Mouse (Mus musculus): ENCODE results near the gene Crygf. TPM values are rescaled to one million over a fixed set of nuclear protein-coding genes. Genes with fewer than 3 reads are reported as not detected.
"Not testable (repeated sequence)": the region's sequence is repeated elsewhere in the genome, so short reads cannot be mapped to it uniquely, and the experiment has no call there.

Crygf gene
- not detected in 2 replicates for polyA plus RNA-seq (2015; fragmentation: Nextera tagmentation; extraction: Ambion mirVana)

DNA sequence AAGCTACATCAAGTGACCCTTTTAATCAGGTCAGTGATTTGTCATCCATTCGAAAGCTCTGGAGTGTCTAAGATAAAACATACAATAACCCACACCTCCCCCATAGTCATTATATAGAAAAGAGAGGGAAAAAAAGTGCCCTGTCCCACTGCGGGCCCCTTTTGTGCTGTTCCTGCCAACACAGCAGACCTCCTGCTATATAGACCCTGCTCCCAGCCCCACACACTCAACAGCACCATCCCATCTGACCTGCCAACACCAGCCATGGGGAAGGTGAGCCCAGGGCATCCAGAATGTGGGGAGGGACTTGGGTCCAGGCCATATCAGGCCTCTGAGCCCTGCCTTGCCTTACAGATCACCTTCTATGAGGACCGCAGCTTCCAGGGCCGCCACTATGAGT is at the start of gene Crygf:
Crygf (plus strand) TSS at position 227 of the 400 bp plus-strand sequence.
- no peak within 1 kb of the TSS for H3K27ac ChIP-seq
- H3K27me3 ChIP-seq, result no peaks in the 10 kb centered on the region
- H3K36me3 ChIP-seq (ENCODE audit: poor library complexity, severe bottlenecking), result no peaks in the 10 kb centered on the region
- H3K4me1 ChIP-seq, result peaks cover 6% of the 10 kb centered on the region
- no peaks in the 10 kb centered on the region for H3K9me3 ChIP-seq (replicated peaks)
- no peak within 1 kb of the TSS for H3K4me3 ChIP-seq
- H3K9ac ChIP-seq, result no peak within 1 kb of the TSS
- 42% methylated on average over 4 of the region's 4 CpGs for WGBS
- peak; percentile 33; the same call in 1 of the 2 replicates for ATAC-seq
- no peak within 1 kb of the TSS for H3K4me2 ChIP-seq

DNA sequence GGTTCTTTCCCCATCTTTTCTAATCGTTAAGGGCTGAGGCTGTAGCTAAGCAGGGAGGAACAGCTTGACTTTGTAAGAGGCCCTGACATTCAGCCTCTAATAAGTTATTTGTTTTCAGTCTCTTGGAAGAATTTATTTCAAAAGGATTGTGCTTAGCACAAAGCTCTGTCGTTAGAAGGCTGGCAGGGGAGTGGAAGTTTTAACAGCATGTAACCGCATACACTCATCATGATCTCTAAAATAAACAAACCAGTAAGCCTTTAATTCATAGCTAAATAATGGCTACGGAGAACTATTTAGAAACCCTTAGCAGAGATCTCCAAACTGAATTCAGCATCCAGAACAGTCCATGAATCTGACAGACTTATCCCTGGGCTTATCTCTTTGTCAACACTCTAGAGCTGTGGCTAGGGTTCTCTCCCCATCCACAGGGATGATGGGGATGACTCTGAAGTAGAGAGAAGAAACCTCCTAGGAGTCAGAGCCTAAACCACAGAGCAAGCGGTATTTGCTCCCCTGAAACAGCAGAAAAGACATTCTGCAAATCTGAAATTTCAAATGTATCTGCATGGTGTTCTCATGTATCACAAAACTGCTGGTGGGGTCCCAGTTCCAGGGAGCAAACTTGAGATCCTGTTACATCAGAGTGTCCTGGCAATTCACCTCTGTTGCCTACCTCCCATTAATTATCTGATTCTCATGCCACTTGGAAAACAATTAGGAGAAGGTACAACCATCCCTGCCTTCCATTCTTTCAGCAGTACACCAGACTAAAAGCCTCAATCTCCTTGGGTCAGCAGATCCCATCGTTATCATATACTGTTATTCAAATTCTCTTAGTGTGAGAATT is 734 bp upstream of the Crygf start:
- H3K36me3 ChIP-seq (ENCODE audit: poor library complexity, severe bottlenecking), result no peaks in the 10 kb centered on the region
- H3K4me3 ChIP-seq, result no peak overlapping the region
- 15% methylated on average over 6 of the region's 6 CpGs for WGBS
- H3K27me3 ChIP-seq, result no peaks in the 10 kb centered on the region
- no peak for ATAC-seq
- no peak overlapping the region for H3K4me2 ChIP-seq
- H3K9ac ChIP-seq, result no peak overlapping the region
- H3K27ac ChIP-seq, result no peak overlapping the region
- no peaks in the 10 kb centered on the region for H3K9me3 ChIP-seq (replicated peaks)
- peaks cover 6% of the 10 kb centered on the region for H3K4me1 ChIP-seq

DNA sequence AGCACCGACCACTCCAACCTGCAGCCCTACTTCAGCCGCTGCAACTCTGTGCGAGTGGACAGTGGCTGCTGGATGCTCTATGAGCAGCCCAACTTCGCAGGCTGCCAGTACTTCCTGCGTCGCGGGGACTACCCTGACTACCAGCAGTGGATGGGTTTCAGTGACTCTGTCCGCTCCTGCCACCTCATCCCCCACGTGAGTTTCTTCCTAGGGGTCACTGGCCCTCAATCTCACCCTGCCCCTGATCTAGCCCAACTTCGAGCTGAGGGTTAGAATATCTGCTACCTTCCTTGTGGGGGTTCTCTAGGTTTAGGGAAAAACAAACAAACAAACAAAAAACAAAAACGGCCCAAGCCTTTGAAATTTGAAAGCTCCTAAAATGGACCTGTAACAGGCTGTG is 376 bp downstream of the Crygf start:
- H3K9ac ChIP-seq; H3K36me3 ChIP-seq (ENCODE audit: poor library complexity, severe bottlenecking); H3K9me3 ChIP-seq (replicated peaks); H3K4me1 ChIP-seq; H3K27me3 ChIP-seq; H3K27ac ChIP-seq; ATAC-seq; H3K4me3 ChIP-seq; H3K4me2 ChIP-seq: not testable (repeated sequence)
- 81% methylated on average over 11 of the region's 11 CpGs for WGBS

DNA sequence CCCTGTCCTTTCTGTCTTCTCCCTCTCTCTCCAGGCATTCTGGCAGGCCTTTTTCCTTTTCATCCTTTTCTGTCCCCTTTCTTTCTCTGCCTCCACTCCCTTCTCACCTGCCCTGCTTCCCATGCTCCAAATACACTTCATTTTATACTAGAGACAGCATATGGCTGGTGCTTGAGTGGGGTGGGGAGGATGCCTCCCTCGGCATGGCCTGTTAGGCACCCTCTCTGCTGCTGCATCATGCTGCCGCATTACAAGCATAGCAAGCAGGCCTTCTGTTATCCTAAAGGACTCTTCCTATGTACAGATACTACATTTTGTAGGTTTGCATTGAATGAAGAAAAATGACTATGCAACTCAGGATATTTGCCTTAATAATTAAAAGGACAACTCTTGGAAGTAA is 3.7 kb downstream of the Crygf start:
- 77% methylated on average over 2 of the region's 2 CpGs for WGBS
- no peak for ATAC-seq
- no peaks in the 10 kb centered on the region for H3K36me3 ChIP-seq (ENCODE audit: poor library complexity, severe bottlenecking)
- no peaks in the 10 kb centered on the region for H3K27me3 ChIP-seq
- H3K9me3 ChIP-seq (replicated peaks), result no peaks in the 10 kb centered on the region
- H3K4me1 ChIP-seq, result peaks cover 6% of the 10 kb centered on the region
- H3K4me3 ChIP-seq, result no peak overlapping the region
- no peak overlapping the region for H3K9ac ChIP-seq
- no peak overlapping the region for H3K27ac ChIP-seq
- no peak overlapping the region for H3K4me2 ChIP-seq

DNA sequence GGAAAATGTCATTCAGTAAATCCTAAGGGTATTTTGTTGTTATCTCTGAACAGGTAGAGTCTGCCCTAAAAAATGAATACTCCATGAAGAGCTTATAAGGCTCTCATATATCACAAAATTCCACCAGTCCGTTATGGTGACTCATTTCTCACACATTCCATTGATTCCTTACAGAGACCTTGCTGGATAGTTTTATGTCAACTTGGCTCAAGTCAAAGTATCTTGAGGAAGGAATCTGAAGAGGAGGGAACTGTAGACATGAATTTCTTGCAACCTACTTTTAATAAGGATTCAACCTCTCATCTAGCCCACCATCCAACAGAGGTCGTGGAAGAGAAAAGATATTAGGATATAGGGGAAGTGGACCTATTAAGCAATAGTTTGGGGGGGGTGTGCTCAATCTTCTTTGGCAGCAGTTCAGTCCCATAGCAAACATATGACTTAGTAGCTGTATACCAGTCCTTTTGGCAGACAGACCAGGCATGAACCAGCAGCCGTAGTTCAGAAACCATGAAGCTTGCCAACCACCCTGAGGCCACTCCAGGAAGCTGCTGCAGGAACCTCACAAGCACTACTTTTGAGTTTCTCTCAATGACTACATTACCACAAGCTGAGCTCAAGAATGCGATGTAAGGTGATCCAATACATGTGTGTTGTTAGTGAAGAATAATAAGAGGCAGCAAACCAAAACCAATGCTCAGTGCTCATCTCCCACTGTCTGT is 5.9 kb downstream of the Crygf start:
- no peaks in the 10 kb centered on the region for H3K4me1 ChIP-seq
- H3K9ac ChIP-seq, result no peak overlapping the region
- no peak overlapping the region for H3K4me2 ChIP-seq
- no peak overlapping the region for H3K27ac ChIP-seq
- no peaks in the 10 kb centered on the region for H3K9me3 ChIP-seq (replicated peaks)
- WGBS, result 88% methylated on average over 4 of the region's 4 CpGs
- H3K36me3 ChIP-seq (ENCODE audit: poor library complexity, severe bottlenecking), result no peaks in the 10 kb centered on the region
- ATAC-seq, result no peak
- H3K27me3 ChIP-seq, result no peaks in the 10 kb centered on the region
- no peak overlapping the region for H3K4me3 ChIP-seq

Other genes starting within 250 kb of the Crygf start
- 332 and 364 TPM in 2 replicates for gene Map2, start 248.8 kb downstream of the Crygf start, polyA plus RNA-seq (2015; fragmentation: Nextera tagmentation; extraction: Ambion mirVana)

Measured in forebrain, embryonic 13.5 days (tissue).